Mouse (Mus musculus) intestine, postnatal 0 days (tissue): ENCODE data around the gene Gm20721. TPM values are rescaled to one million over a fixed set of nuclear protein-coding genes. Genes with fewer than 3 reads are reported as not detected.
A peak's percentile ranks its signal among the peaks of the same experiment; 100 is the strongest.

ENCODE experiments used
- ATAC-seq: fragments of 200-750 bp; cut with Nextera tagmentation; 2 replicates; pipeline ENCODE4 v1.8.0; 2017; ENCODE audit warnings: mild to moderate bottlenecking, moderate TSS enrichment, moderate library complexity
- H3K27ac ChIP-seq: fragments of 300-500 bp; sonication (generic); 2 replicates; pipeline ENCODE4 v1.5.1; 2014; ENCODE audit warnings: mild to moderate bottlenecking, low read depth, low read length, moderate library complexity
- H3K27me3 ChIP-seq: fragments of 300-500 bp; sonication (generic); replicated peaks from 2 replicates; pipeline ENCODE4 v1.6.1; 2014; ENCODE audit warnings: low read length, mixed read lengths; ENCODE audit not compliant: control insufficient read depth, insufficient read depth
- H3K36me3 ChIP-seq: fragments of 300-500 bp; sonication (generic); 2 replicates; pipeline ENCODE4 v1.6.1; 2014; ENCODE audit warnings: mild to moderate bottlenecking, moderate library complexity; ENCODE audit not compliant: control insufficient read depth, insufficient read depth
- H3K4me1 ChIP-seq: fragments of 300-500 bp; sonication (generic); replicated peaks from 2 replicates; pipeline ENCODE4 v1.6.1; 2014; ENCODE audit warnings: antibody characterized with exemption, low read length, mixed read lengths; ENCODE audit not compliant: control insufficient read depth, insufficient read depth
- H3K4me2 ChIP-seq: fragments of 300-500 bp; sonication (generic); replicated peaks from 2 replicates; pipeline ENCODE4 v1.6.1; 2014; ENCODE audit warnings: low read depth, mild to moderate bottlenecking, moderate library complexity
- H3K4me3 ChIP-seq: fragments of 300-500 bp; sonication (generic); 2 replicates; pipeline ENCODE4 v1.5.1; 2014; ENCODE audit warnings: low read depth, low read length
- H3K9ac ChIP-seq: fragments of 300-500 bp; sonication (generic); 2 replicates; pipeline ENCODE4 v1.6.1; 2014; ENCODE audit warnings: mild to moderate bottlenecking, low read depth, low read length
- H3K9me3 ChIP-seq: fragments of 300-500 bp; sonication (generic); 2 replicates; pipeline ENCODE4 v1.6.1; 2016; ENCODE audit warnings: mixed run types; ENCODE audit not compliant: control insufficient read depth
- CTCF ChIP-seq: sonication (generic); IDR thresholded peaks from 2 replicates; pipeline ENCODE4 v1.5.1; 2016; ENCODE audit warnings: low read depth, mild to moderate bottlenecking, control low read depth, antibody characterized with exemption, moderate library complexity
- WGBS: fragments of 180-500 bp; shearing (Covaris S2); extraction: QIAGEN DNeasy Blood & Tissue Kit; methylation state at CpG from one replicate; pipeline ENCODE4 v1.1.7; 2014; 5-methylcytosine and 5-hydroxymethylcytosine counted together
- polyA plus RNA-seq: library from polyadenylated mRNA; unstranded; fragments of >200 nt; fragmentation: Nextera tagmentation; extraction: Ambion mirVana; gene quantifications from 2 replicates; pipeline ENCODE4 v1.2.1, GENCODE M21; 2015

The Gm20721 gene
- polyA plus RNA-seq, 1 experiment from 2014 or later = 2.7 TPM

DNA sequence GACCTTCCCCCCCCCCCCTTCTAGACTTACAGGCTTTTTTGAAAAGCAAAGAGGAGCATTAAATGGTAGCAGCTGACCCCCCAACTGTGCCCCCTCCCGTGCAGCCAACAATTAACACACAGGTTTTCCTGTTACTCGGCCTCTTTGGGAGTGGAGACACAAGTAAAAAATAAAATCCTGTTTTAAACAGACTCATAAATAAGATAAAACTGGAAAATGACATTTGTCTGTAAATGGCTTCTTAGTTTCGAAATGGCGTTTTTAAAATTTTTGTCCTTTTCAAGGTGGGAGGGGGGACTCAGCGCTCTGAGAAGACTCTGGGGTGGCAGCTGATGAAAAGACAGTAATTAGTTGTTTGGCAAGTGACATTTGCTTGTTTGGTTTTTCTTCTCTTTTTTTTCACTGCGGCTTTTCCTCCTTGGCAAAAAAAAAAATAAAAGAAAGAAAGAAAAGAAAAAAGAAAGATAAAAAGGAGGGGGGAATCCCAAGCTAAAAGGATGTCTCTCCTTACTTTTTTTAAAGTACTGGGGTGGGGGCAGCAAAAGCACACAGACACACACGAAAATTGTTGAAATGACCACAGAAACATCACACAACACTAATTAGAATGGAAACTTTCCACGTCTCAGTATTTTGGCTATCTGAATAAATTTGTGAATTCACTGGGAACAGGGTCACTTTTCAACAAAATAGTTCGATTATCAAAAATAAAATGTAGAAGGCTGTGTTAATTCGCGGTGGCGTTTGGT lies 15.1 kb downstream of the Gm20721 start:
- Histone ChIP-seq H3K4me2 (peak overlapping the region; percentile 94), H3K27me3 (no peaks in the 10 kb centered on the region), H3K9me3 (no peaks in the 10 kb centered on the region), H3K36me3 (0 out of 2 replicates have a peak, but pooled peaks cover 7% of the 10 kb centered on the region), H3K9ac (peak overlapping the region; percentile 94), H3K4me3 (peak overlapping the region; percentile 95), H3K4me1 (peaks cover 7% of the 10 kb centered on the region; the same call in 1 of the 2 replicates), H3K27ac (peak overlapping the region; percentile 98)
- WGBS = 17% methylated on average over 12 of the region's 12 CpGs
- ATAC-seq = no peak
- TF ChIP-seq CTCF = no peak

GRCm38 (mm10) chr2:174330616-174331191 lies 15.8 kb downstream of the Gm20721 start:
- WGBS = 1% methylated on average over 48 of the region's 48 CpGs
- Histone ChIP-seq H3K27ac (peak overlapping the region; percentile 98), H3K4me2 (peak overlapping the region; percentile 94), H3K4me3 (peak overlapping the region; percentile 95), H3K9ac (peak overlapping the region; percentile 94), H3K27me3 (no peaks in the 10 kb centered on the region), H3K36me3 (0 out of 2 replicates have a peak, but pooled peaks cover 3% of the 10 kb centered on the region), H3K4me1 (peaks cover 7% of the 10 kb centered on the region; the same call in 1 of the 2 replicates), H3K9me3 (no peaks in the 10 kb centered on the region)
- ATAC-seq = peak; percentile 65
- peak; percentile 19; the same call in 1 of the 2 replicates for TF ChIP-seq CTCF

DNA sequence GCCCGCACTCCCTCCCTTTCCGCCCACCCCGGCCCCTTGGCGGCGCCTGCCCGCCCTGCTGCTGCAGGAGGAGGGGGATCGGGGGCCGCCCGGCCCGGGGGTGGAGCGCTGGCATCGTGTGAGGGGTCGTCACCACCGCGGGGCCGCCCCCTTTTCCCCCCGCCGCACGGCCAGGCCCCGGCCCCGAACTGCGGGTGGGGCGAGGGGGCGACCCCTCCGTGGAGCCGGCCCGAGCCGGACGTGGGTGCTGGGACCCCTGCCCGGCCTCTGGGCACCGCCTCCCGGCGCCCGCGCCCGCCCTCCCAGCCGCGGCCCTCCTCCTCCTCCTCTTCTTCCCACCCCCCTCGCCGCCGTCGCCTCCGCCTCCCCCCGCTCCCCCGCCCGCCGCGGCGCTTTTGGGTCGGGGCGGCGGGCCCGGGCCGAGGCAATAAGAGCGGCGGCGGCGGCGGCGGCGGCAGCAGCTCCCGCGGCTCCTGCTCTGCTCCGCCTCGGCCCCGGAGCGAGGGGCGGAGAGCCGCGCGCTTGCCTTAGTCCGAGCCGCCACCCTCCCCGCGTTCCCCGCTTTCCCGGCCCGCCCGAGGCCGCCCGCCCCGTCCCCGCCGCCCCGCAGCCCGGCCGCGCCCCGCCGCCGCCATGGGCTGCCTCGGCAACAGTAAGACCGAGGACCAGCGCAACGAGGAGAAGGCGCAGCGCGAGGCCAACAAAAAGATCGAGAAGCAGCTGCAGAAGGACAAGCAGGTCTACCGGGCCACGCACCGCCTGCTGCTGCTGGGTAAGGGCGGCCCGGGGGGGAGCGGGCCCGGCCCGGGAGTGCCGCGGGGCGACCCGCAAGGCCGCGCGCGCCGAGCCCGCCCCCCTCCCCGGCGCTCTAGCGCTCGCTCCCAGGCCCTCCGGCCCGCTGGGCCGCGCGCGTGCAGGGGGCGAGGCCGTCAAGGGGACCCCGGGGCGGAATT lies 16.6 kb downstream of the Gm20721 start:
- peak; percentile 50 for TF ChIP-seq CTCF
- peak; percentile 47 for ATAC-seq
- Histone ChIP-seq H3K4me2 (peak overlapping the region; percentile 94), H3K27ac (peak overlapping the region; percentile 98), H3K9ac (peak overlapping the region; percentile 94), H3K4me3 (peak overlapping the region; percentile 95), H3K36me3 (0 out of 2 replicates have a peak, but pooled peaks cover 3% of the 10 kb centered on the region), H3K9me3 (no peaks in the 10 kb centered on the region), H3K27me3 (no peaks in the 10 kb centered on the region), H3K4me1 (peaks cover 7% of the 10 kb centered on the region; the same call in 1 of the 2 replicates)
- under 1% methylated on average over 76 of the region's 131 CpGs for WGBS

DNA sequence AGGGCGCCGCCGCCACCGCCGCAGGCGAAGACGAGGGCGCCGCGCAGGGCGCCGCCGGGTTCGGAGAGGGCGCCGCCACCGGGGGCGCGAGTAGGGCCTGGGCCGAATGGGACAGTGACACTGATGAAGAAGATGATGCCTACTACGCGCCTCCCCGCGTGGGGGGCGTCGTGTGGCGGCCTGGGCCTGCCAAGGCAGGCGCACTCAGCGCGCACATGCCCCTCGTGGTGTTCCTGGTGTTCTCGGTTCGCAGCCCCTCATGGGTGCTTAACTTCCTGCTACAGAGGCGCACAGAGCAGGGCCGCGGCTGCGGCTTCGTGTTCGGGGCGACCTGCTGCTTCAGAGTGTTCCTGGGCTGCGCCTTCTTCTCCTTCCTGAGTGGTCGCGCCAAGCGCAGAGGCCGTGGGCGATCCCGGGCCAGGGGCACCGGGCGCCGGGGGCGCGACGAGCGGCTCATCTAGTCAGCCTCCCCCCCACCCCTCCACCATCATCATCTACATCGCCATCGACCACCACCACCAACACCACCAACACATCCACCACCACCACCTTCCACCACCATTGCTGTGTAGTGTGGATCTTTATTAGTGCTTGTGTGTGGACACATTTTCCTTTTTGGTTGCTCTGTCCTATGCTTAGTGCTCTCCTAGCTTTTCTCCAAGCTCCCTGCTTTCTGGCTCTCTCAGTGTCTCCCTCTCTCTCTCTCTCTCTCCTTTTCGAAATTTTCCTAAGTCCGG lies 17.4 kb downstream of the Gm20721 start:
- Histone ChIP-seq H3K36me3 (no peaks in the 10 kb centered on the region), H3K27ac (peak overlapping the region; percentile 98), H3K9me3 (no peaks in the 10 kb centered on the region), H3K4me2 (peak overlapping the region; percentile 94), H3K4me3 (peak overlapping the region; percentile 95), H3K27me3 (no peaks in the 10 kb centered on the region), H3K9ac (peak overlapping the region; percentile 94), H3K4me1 (peaks cover 3% of the 10 kb centered on the region; the same call in 1 of the 2 replicates)
- peak; percentile 20; the same call in 1 of the 2 replicates for TF ChIP-seq CTCF
- ATAC-seq = no peak
- WGBS = 39% methylated on average over 54 of the region's 58 CpGs

DNA sequence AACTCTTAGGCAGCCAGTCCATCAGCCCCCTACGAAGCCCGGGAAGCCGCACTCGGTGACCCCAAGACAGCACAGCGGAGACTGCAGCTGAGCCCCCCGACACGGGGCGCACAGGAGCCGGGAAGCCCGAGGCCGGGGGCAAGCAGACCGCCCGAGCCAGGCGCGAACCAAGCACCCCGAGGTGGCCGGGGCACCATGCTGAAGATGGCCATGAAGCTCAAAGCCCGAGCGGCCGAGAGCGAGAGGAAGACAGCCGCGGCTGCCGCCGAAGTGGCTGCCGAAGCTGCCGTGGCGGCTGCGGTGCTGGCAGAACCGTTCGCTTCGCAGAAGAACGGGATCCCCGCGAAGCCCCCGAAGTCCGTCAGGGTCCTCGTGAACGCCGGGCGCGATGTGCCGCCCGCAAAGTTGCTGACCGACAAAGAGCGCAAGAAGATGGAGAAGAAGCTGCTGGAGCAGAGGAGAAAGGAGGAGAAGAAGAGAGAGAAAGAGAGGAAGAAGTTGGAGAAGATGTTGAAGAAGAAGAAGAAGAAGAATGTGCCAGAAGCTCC lies 18.1 kb downstream of the Gm20721 start:
- Histone ChIP-seq H3K27me3 (no peaks in the 10 kb centered on the region), H3K4me2 (peak overlapping the region; percentile 94), H3K4me1 (peaks cover 2% of the 10 kb centered on the region; the same call in 1 of the 2 replicates), H3K9me3 (no peaks in the 10 kb centered on the region), H3K9ac (peak overlapping the region; percentile 26; the same call in 1 of the 2 replicates), H3K27ac (peak overlapping the region; percentile 98), H3K36me3 (no peaks in the 10 kb centered on the region), H3K4me3 (peak overlapping the region; percentile 95)
- WGBS = 45% methylated on average over 46 of the region's 46 CpGs
- ATAC-seq = no peak
- no peak for TF ChIP-seq CTCF
